Mouse (Mus musculus): ENCODE results near the gene Cbln3. TPM values are rescaled to one million over a fixed set of nuclear protein-coding genes. Genes with fewer than 3 reads are reported as not detected.

The Cbln3 gene
- total RNA-seq, 2 experiments from 2014 or later, result 0.16 to 0.29 TPM

DNA sequence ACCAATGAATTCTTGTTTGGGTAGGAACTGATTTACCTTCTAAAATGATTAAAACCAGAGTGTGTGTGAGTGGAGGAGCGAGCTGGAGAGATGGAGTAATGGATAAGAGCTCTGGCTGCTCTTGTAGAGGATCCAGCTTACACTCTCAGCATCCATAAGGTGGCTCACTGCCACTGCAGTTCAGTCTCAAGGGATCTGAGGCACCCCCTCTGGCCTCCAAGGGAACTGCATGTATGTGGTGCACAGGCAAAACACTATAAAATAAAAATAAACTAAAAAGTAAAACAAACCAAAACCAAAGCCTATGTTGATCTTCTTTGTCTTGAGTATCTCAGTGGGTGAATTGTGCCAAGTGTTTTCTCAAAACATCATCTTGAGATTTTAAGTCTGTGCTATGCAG lies 4.6 kb downstream of the Cbln3 start:
- DNase-seq, result peak; percentile 69

GRCm38 (mm10) chr14:55878316-55878940 lies 5.8 kb downstream of the Cbln3 start:
- no peak for DNase-seq

DNA sequence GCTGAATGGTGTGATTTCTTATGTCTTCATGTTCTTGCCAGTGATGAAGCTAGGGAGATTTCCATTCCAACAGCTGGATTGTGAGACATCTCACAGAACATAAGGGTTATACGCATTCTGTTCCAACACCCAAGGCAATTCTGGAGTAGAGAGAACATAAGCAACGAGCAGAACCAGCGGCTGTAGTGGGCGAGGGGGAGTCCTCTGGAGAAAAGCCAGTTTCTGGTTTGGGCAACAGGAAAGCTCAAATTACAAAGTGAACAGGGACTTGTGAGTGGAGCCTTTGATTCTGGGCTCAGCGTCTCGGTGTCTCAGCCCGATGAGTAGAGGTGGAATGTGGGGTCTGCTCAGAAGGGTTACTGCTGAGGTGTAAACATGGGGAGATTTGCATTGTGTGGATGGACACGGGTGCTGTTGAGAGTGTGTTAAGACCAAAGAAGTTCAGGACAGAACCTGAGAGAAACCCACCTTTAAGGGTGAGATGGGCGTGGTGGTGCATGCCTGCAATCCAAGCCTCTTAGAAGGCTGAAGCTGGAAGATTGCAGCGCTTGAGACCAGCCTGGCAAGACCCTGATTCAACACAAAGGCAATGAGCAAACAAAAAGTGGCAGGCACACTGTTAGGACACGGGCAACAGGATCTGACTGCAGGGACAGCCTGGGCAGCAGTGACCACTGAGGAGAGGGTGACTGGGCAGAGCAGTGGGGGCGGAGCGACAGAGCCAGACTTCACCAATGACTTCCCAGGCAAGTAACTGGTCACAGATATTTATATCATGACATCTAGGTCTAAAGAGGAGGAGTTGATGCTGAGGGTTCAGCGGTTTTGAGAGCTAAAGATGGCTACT lies 6.5 kb downstream of the Cbln3 start:
- DNase-seq, result no peak

GRCm38 (mm10) chr14:55873714-55874683 lies 10.2 kb downstream of the Cbln3 start:
- DNase-seq, result peak; percentile 81

DNA sequence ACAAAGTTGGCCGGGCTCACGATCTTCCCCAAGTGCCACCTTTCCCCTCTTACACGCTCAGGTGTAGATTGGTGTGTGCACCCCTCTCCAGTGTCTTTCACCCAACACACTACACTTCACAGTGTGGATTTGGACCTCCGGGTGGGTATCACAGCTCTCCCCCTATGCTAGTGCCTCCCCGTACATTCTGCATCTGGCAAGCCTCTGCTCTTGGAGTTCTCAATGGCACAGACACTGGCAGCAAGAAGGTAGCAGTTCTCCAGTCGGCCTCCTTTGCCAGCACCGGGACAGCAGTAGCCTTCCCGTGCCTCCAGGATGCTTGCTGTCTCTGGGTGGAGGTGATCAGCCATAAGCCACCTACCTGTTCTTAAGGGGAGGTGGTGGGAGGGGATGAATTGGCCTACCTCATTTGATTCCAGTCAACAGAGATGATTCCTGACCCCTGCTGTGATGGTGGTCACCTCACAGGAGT lies 10.9 kb downstream of the Cbln3 start:
- no peak for DNase-seq

- DNase-seq, result no peak
Observed at GRCm38 (mm10) chr14:55872551-55872950, 11.6 kb downstream of the Cbln3 start.

DNA sequence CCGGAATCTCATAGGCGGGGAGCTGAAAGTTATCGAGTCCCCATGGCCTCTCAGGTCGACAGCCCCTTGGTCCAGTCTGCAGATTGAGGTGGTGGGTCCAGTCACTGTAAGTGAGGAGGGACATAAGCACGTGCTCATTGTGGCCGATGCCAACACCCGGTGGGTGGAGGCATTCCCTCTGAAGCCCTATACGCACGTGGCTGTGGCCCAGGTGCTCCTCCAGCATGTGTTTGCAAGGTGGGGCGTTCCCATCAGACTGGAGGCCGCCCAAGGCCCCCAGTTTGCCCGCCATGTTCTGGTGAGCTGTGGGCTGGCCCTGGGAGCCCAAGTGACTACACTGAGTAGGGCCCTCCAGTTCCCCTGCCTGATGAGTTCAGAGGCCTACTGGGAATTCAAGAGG lies 12.2 kb downstream of the Cbln3 start:
- no peak for DNase-seq

DNA sequence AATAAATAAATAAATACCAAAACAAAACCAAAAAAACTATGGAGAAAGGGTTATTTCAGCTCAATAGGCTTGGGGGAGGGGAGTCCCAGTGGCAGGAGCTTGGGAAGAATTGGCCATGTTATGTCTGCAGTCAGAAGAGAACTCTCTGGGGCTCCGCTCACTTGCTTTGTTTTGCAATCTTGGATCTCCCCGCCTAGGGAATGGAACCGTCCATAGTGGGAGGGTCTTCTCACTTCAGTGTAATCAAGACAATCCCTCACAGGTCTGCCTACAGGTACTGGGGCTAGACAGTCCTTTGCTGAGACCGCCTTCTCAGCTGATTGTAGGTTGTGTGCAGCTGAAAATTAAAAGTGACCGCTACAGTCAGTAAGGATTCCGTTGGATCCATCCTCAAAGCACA lies 14.7 kb downstream of the Cbln3 start:
- DNase-seq, result no peak

- DNase-seq, result no peak
Observed at GRCm38 (mm10) chr14:55868230-55869026, 15.8 kb downstream of the Cbln3 start.

DNA sequence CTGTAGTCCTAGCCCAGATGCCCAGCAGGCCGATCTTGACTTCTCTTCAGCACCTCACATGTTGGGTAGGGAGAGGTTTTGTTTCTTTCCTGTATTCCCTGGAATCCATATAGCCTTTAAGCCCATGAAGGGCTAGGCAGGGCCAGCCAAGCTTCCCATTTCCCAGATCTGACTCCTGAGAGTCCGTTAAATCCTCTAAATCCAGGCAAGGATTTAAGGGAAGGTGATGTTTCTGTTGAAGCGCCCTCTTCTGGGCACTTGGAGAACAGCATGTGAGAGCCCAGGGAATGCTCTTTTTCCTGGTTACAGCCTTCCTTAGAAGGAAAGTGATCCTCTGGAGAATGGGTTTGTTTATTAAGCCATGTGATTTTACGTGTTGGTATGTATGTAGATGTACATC lies 17.2 kb downstream of the Cbln3 start:
- DNase-seq, result peak; percentile 65

DNA sequence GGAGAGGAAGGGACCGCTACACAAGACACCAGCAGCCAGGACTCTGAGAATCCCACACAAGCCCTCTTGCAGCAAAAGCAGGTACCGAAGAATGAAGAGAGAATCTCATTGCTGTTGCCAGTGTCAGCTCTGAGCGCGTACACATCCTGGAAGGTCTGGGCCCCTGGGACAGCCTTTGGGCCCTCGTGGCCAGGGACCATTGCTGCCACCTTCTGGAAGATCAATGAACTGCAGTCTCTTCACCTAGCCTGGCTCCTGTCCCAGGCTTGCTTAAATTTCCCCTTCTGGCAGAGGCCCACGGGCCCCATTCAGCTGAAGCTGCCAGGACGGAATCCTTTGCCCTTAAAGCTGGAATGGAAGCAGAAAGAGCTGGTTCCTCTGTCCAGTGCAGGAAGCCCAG lies 20.4 kb downstream of the Cbln3 start:
- DNase-seq, result peak; percentile 77

GRCm38 (mm10) chr14:55862970-55863369 lies 21.2 kb downstream of the Cbln3 start:
- DNase-seq, result no peak

DNA sequence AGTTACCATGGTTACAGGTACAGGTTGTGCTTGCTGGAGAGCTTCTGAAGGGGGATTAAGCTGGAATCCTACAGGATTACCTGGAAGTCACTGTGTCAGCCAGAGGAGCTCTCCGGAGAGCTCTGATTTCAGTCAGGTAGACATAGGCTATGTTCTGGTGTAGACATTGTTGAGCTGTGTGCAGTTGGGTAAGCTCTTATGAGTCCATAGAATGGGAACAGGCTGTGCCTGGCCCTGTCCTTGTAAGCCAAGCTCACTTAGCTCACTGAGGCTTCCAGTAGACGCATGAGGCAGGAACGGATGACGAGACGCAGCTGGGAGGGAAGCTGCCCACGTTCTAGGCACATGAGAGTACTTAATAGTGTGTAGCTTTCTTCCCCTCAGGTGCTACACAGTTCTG lies 22.0 kb downstream of the Cbln3 start:
- no peak for DNase-seq

GRCm38 (mm10) chr14:55857588-55857987 lies 26.6 kb downstream of the Cbln3 start:
- no peak for DNase-seq

DNA sequence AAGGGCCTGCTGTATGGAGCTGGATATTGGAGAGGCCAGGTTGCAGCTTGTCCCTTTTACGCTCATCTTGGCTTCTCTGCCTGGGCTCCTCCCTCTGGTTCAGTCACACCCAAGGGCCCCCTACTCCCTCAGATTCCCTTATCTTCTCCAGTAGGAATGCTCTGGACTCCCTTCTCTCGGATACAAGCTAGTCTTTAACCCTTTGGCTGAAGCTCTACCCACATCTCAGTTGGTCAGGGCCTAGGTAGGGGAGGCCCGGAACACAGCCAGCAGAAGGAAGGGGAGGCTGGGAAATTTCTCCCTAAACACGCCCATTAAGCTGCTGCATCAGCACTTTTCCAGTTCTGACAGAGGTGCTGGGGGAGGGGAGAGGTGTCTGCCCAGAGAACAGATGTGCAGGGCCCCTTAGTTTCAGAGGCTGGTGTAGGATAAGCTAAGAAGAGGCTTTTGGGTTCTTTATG lies 29.1 kb downstream of the Cbln3 start:
- peak; percentile 43 for DNase-seq

DNA sequence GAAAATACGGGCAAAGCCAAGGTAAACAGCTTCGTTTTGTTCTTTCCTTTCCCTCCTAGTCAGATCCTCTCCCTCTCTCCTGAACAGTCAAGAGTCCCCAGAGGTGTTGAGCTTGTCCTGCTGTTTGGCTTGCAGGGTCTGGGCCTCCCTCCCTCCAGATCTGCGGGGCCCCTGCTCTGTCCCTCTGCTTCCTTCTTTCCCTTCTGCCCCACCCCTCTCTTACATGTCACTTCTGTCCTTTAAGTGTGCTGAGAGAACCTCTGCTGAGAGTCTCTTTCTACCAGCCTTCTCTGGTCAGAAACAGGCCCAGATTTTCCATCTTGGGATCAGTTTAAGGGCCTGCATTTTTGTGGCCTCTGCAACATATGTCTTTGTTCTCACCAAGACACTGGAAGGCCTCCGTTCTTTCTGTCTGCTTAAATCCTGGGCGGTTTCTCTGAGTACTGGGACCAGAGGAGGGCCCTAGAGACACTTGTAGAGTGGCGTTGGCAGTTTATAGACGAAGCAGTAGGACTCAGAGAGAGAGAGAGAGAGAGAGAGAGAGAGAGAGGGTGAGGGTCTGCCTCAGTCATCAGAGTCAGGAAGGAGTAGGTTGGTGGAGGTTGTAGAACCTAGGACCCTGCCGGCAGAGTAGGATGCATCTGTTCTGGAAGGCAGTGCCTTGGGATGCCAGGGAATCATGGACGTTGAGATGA lies 29.6 kb downstream of the Cbln3 start:
- DNase-seq, result no peak

GRCm38 (mm10) chr14:55853621-55854285 lies 30.4 kb downstream of the Cbln3 start, which contains the start of gene Nynrin:
TSS of gene Nynrin (plus strand) at chr14:55854010.
- DNase-seq, result peak; percentile 70

DNA sequence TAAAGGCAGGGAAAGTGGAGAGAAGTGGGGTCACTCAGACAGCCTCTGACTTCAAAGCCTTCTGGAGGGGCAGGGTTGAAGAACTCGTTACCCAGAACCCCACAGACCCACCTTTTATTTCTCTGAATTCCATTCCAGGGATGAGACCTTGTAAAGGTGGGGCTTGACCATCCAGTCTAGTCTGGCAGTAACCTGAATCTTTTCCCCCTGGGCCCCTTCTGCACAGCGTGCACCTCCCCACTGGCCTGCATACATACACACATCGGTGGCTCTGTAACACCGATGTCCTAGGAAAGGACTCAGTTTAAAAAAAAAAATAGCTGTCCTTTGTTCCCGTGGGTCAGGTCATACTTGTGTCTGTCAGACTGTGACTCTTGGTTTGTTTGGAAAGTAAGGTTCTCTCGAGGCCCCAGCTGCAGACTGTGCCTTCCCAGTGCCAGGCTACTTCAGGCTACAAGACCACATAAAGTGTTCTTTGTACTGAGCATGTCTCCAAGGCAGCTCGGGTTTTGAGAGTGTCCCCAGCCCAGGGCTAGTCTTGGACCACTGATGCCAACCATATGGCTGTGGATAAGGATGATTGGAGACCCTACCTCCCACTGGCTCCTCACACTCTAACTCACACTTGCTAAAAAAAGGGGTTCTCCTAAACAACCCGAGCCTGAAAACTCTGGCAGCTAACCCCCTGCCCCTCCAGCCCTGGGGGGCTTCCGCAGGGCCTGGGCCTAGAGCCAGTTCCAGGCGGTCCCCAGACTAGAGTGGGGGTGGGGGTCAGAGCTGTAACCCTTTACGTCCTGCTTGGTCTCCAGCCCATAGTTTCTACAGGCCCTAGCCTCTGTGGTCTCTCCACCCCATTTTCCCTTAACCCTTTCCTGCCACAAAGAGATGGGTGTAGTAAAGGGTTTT lies 31.3 kb downstream of the Cbln3 start:
- DNase-seq, result no peak

DNA sequence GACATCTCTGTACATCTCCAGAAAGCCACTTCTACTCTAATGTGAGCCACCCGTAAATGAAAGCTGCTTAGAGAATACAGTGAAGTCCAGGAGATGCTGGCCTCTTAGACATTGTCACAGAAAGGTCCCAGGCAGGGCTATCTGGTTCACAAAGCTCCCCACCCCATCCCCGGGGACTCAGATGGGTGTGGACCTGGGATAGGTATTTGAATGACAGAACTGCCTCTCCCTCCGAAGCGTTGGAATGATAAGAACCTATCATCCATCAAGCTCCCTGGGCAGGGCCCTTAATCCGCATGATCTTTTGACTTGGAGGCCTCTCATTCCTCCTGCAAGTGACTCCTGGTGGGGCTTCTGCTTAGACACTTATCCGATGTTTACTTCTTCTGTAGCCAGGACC lies 33.3 kb downstream of the Cbln3 start:
- DNase-seq, result no peak
